Mouse (Mus musculus) erythroid progenitor cell, adult 5-6 weeks (primary cell): ENCODE measurements around the gene Fbxo47. TPM values are rescaled to one million over a fixed set of nuclear protein-coding genes. Genes with fewer than 3 reads are reported as not detected.

Source experiments
- ATAC-seq: replicated peaks from 2 replicates; pipeline ENCODE4 v1.8.0; 2016; ENCODE audit warnings: moderate number of reproducible peaks, mild to moderate bottlenecking, moderate TSS enrichment, inconsistent platforms; ENCODE audit not compliant: poor library complexity, low FRiP score, severe bottlenecking
- total RNA-seq, 2 experiments: library from RNA; stranded (forward) in 1 of 2; stranded (reverse) in 1 of 2; fragments of 150-400 nt in 1 of 2; fragments of 186-747, 209-891 nt in 1 of 2; gene quantifications; 2 replicates each; pipeline versions ENCODE4 v1.2.3 to v1.2.4; 2015 to 2017; ENCODE audit warnings: low replicate concordance in 2 of 2

The Fbxo47 gene
- total RNA-seq, 2 experiments from 2014 or later = 0.61 TPM; not detected in 1

GRCm38 (mm10) chr11:97816916-97817315, 67.0 kb downstream of the Fbxo47 start:
- ATAC-seq = no peak

- ATAC-seq = no peak
Observed at GRCm38 (mm10) chr11:97816176-97816575, 67.8 kb downstream of the Fbxo47 start.

- ATAC-seq = no peak
Observed at GRCm38 (mm10) chr11:97815736-97816135, 68.2 kb downstream of the Fbxo47 start.

- no peak for ATAC-seq
Observed at GRCm38 (mm10) chr11:97813746-97814515, 70.0 kb downstream of the Fbxo47 start.

GRCm38 (mm10) chr11:97813085-97813484, 70.9 kb downstream of the Fbxo47 start:
- ATAC-seq = no peak

GRCm38 (mm10) chr11:97812491-97812921, 71.4 kb downstream of the Fbxo47 start:
- ATAC-seq = no peak

DNA sequence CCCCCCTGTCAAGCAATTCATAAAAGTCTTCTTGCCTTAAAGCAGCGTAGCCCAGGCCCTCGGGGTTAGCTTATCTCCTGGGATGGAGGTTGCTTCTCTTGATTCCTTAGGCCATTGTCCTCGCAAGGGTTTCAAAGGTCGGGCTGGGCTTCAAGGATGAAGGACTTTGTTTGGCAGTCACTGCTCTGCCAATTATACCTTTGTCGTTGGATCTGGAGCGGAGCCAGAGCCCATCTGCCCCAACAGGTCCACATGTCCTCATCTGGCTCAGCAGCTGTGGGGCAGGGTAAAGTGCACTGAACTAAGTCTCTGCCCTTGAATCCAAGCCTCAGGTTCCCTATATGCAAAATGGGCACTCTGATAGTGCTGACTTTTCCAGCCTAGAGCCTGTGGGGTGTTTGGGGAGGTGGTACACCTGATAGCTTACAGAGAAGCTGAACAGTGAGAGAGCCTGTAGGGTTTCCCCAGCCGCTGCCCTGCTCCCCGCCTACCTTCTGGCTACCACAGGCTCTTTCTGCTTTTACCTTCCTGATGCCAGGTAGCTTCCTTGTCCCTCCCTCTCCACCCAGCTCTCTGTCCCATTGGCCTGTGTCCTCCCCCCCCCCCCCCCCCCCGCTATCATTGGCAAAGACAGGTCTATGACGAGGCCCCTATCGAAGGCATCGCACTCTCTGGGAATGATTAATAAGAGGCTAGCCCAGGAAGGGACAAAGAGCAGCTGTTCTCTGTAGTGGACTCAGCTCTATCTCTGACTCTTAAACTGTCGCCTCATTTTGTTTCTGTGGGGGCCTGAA, 72.2 kb downstream of the Fbxo47 start:
- ATAC-seq = no peak

DNA sequence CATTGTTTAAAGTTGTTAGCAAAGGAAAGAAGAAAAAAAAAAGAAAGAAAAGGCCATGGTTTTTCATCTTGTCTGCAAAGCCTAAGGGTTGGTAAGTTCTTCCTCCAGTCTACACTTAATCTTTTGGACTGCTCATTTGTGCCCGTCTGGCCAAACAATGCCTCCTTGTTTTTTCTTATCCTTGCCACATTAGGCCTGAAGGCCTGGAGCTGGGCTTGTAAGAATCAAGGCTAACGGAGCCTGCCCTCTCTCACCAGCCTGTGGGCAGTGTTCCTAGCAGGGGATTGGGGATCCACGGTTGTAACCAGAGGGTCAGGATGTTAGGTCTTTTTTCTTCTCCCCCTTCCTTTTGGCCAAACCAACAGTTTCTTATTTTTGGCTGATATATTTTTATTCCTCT, 73.0 kb downstream of the Fbxo47 start:
- no peak for ATAC-seq

GRCm38 (mm10) chr11:97810356-97810755, 73.6 kb downstream of the Fbxo47 start:
- no peak for ATAC-seq

- ATAC-seq = no peak
Observed at GRCm38 (mm10) chr11:97809235-97810121, 74.5 kb downstream of the Fbxo47 start.

DNA sequence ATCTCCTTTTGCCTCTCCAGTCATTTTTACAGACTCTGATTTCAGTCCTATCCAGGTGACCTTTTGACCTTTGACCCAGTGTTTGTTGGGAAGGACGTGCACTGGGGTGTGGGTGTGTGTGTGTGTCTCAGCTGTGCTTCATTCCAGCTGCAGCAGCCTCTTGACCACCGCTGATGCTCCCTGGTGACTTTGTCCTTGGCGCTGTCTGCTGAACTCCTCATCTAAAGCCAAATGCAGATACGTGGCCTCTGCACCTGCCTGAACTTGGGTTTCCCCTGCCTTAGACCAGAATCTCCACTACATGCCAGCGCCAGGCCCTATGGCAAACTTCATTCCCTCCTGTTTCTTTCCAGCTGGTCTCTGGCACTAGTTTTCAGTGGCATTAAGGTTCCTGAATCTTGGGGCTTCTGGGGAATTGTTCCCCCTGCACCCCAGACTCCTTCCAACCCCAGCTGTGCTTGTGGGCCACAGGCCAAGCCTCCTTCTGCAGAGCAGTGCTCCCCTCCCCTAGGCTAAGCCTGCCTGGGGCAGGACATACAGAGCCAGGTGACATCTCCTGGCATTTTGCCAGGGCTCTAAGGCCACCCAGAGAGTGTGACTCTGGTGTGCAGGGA, 75.2 kb downstream of the Fbxo47 start:
- no peak for ATAC-seq

DNA sequence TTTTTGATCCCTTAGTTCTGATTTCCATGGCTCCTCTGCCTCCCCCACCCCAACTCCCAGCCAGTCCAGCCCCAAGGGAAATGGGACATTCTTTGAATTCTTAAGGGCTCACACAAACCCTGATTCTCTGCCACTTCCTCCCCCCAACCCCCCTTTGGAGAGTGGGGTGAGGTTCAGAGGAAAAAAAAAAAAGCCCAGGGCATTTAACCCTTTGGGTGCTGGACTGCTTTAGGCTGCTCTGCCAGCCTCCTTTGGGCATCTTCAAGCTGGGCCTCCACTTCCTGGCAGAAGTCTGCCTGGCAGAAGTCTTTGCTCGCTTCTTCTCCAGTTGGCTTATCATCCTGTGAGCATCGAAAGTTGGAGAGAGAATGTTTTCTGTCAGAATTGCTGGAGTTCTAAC, 75.9 kb downstream of the Fbxo47 start:
- no peak for ATAC-seq

GRCm38 (mm10) chr11:97807626-97808025, 76.3 kb downstream of the Fbxo47 start:
- ATAC-seq = no peak

DNA sequence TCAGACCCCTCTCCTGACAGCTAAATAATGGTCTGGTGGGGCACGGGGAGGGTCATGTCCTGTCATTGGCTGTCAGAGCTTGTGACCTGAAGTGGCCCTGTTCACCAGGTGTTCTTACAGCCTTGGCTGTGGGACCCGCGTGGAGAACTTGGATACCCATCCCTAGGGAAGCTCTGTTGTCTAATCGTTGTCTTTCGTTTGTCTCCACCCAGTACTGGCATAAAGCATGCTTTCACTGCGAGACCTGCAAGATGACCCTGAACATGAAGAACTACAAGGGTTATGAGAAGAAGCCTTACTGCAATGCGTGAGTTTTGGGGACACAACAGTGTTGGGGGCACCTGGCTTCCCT, 77.4 kb downstream of the Fbxo47 start:
- no peak for ATAC-seq

GRCm38 (mm10) chr11:97805662-97806612, 78.0 kb downstream of the Fbxo47 start:
- ATAC-seq = no peak

- no peak for ATAC-seq
Observed at GRCm38 (mm10) chr11:97804841-97805661, 78.9 kb downstream of the Fbxo47 start.

- ATAC-seq = no peak
Observed at GRCm38 (mm10) chr11:97803847-97804246, 80.1 kb downstream of the Fbxo47 start.
